Mouse (Mus musculus): ENCODE measurements around the gene Wipf1. TPM values are rescaled to one million over a fixed set of nuclear protein-coding genes. Genes with fewer than 3 reads are reported as not detected.
A peak's percentile ranks its signal among the peaks of the same experiment; 100 is the strongest.
"Not testable (repeated sequence)": the region's sequence is repeated elsewhere in the genome, so short reads cannot be mapped to it uniquely, and the experiment has no call there.

Gene Wipf1
- polyA plus RNA-seq, 1 experiment from 2014 or later, result 6.9 TPM

- Histone ChIP-seq H3K9me3 (no peaks in the 10 kb centered on the region), H3K27me3 (replicated peaks) (no peaks in the 10 kb centered on the region), H3K4me1 (peaks cover 13% of the 10 kb centered on the region), H3K9ac (no peak overlapping the region), H3K4me3 (replicated peaks) (no peak overlapping the region), H3K27ac (no peak overlapping the region), H3K4me2 (no peak overlapping the region), H3K36me3 (no peaks in the 10 kb centered on the region)
- ATAC-seq (ENCODE audit: insufficient read depth, low FRiP score, low read depth), result no peak
- 66% methylated on average over 5 of the region's 5 CpGs for WGBS
These were observed 10.6 kb downstream of the Wipf1 start for GRCm38 (mm10) chr2:73518966-73519365.

GRCm38 (mm10) chr2:73518311-73518710 lies 11.2 kb downstream of the Wipf1 start:
- WGBS, result 87% methylated on average over 2 of the region's 2 CpGs
- Histone ChIP-seq H3K27me3 (replicated peaks) (no peaks in the 10 kb centered on the region), H3K27ac (no peak overlapping the region), H3K36me3 (no peaks in the 10 kb centered on the region), H3K4me1 (peaks cover 11% of the 10 kb centered on the region), H3K9ac (no peak overlapping the region), H3K9me3 (no peaks in the 10 kb centered on the region), H3K4me2 (no peak overlapping the region), H3K4me3 (replicated peaks) (no peak overlapping the region)
- no peak for ATAC-seq (ENCODE audit: insufficient read depth, low FRiP score, low read depth)

DNA sequence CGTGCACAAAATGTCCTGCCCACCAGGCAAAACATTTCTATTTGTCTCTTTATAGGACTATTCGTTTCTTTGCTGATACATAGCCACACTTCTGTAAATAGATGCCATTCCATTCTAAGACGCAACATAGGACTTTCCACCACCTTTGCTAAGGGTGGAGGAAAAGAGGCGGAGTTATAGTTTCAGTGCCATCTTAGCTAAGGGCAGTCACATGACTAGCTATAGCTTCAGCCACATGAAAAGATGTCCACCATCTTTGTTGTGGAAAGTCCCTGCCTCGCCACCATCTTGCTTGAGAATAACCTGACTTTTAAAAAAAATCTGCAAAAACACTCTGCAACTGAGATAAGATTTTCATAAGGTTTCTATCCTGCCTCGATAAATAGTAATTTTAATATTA lies 15.4 kb downstream of the Wipf1 start:
- 88% methylated on average over 6 of the region's 6 CpGs for WGBS
- Histone ChIP-seq H3K9ac (no peak overlapping the region), H3K36me3 (no peaks in the 10 kb centered on the region), H3K27ac (no peak overlapping the region), H3K4me3 (replicated peaks) (no peak overlapping the region), H3K4me1 (0 out of 2 replicates have a peak, but pooled peaks cover 6% of the 10 kb centered on the region), H3K9me3 (no peaks in the 10 kb centered on the region), H3K27me3 (replicated peaks) (no peaks in the 10 kb centered on the region), H3K4me2 (no peak overlapping the region)
- ATAC-seq (ENCODE audit: insufficient read depth, low FRiP score, low read depth), result no peak

GRCm38 (mm10) chr2:73513204-73513749 lies 16.3 kb downstream of the Wipf1 start:
- H3K27ac ChIP-seq, result no peak overlapping the region
- no peaks in the 10 kb centered on the region for H3K36me3 ChIP-seq
- 0 out of 2 replicates have a peak, but pooled peaks cover 7% of the 10 kb centered on the region for H3K4me1 ChIP-seq
- no peak overlapping the region for H3K4me2 ChIP-seq
- no peak for ATAC-seq (ENCODE audit: insufficient read depth, low FRiP score, low read depth)
- H3K4me3 ChIP-seq (replicated peaks), result no peak overlapping the region
- WGBS, result 77% methylated on average over 2 of the region's 2 CpGs
- H3K27me3 ChIP-seq (replicated peaks), result no peaks in the 10 kb centered on the region
- H3K9me3 ChIP-seq, result no peaks in the 10 kb centered on the region
- no peak overlapping the region for H3K9ac ChIP-seq

DNA sequence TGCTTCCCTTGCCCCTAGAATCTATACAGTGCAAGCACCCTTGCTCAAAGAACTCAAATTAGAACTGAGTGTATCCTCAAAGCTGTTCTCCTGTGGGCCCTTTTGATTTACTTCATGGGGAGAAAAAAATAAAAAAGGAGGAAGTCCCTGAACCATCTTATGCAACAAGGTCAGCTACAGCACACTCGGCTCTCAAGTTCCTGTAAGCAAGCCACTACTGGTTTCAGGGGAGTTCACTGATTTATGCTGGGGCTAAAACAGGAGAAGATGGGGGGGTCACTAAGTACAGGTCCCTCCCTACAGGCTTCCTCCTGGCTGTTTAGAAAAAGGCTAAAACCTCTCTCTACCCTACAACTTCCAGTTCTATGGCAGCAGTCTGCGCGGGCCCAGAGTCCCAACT lies 17.5 kb downstream of the Wipf1 start:
- H3K27me3 ChIP-seq (replicated peaks), result no peaks in the 10 kb centered on the region
- H3K27ac ChIP-seq, result no peak overlapping the region; the same call in 1 of the 2 replicates
- H3K9ac ChIP-seq, result no peak overlapping the region
- no peak overlapping the region for H3K4me3 ChIP-seq (replicated peaks)
- no peaks in the 10 kb centered on the region for H3K36me3 ChIP-seq
- no peak for ATAC-seq (ENCODE audit: insufficient read depth, low FRiP score, low read depth)
- 0 out of 2 replicates have a peak, but pooled peaks cover 7% of the 10 kb centered on the region for H3K4me1 ChIP-seq
- H3K4me2 ChIP-seq, result no peak overlapping the region
- 71% methylated on average over 3 of the region's 3 CpGs for WGBS
- H3K9me3 ChIP-seq, result no peaks in the 10 kb centered on the region

- 0 out of 2 replicates have a peak, but pooled peaks cover 7% of the 10 kb centered on the region for H3K4me1 ChIP-seq
- no peak overlapping the region for H3K9ac ChIP-seq
- no peak for ATAC-seq (ENCODE audit: insufficient read depth, low FRiP score, low read depth)
- H3K4me2 ChIP-seq, result no peak overlapping the region
- no peak overlapping the region for H3K4me3 ChIP-seq (replicated peaks)
- no peaks in the 10 kb centered on the region for H3K36me3 ChIP-seq
- H3K27ac ChIP-seq, result no peak overlapping the region
- H3K9me3 ChIP-seq, result no peaks in the 10 kb centered on the region
- WGBS, result 72% methylated on average over 7 of the region's 7 CpGs
- no peaks in the 10 kb centered on the region for H3K27me3 ChIP-seq (replicated peaks)
These were observed 18.7 kb downstream of the Wipf1 start for GRCm38 (mm10) chr2:73510731-73511360.

GRCm38 (mm10) chr2:73510025-73510288 lies 19.6 kb downstream of the Wipf1 start:
- H3K9ac ChIP-seq, result no peak overlapping the region
- no peaks in the 10 kb centered on the region for H3K36me3 ChIP-seq
- H3K4me2 ChIP-seq, result no peak overlapping the region
- H3K9me3 ChIP-seq, result no peaks in the 10 kb centered on the region
- 0 out of 2 replicates have a peak overlapping the region, but pooled peaks have one; percentile 7 for H3K27ac ChIP-seq
- no peaks in the 10 kb centered on the region for H3K27me3 ChIP-seq (replicated peaks)
- 0 out of 2 replicates have a peak, but pooled peaks cover 7% of the 10 kb centered on the region for H3K4me1 ChIP-seq
- no peak for ATAC-seq (ENCODE audit: insufficient read depth, low FRiP score, low read depth)
- WGBS, result 79% methylated on average over 3 of the region's 3 CpGs
- no peak overlapping the region for H3K4me3 ChIP-seq (replicated peaks)

DNA sequence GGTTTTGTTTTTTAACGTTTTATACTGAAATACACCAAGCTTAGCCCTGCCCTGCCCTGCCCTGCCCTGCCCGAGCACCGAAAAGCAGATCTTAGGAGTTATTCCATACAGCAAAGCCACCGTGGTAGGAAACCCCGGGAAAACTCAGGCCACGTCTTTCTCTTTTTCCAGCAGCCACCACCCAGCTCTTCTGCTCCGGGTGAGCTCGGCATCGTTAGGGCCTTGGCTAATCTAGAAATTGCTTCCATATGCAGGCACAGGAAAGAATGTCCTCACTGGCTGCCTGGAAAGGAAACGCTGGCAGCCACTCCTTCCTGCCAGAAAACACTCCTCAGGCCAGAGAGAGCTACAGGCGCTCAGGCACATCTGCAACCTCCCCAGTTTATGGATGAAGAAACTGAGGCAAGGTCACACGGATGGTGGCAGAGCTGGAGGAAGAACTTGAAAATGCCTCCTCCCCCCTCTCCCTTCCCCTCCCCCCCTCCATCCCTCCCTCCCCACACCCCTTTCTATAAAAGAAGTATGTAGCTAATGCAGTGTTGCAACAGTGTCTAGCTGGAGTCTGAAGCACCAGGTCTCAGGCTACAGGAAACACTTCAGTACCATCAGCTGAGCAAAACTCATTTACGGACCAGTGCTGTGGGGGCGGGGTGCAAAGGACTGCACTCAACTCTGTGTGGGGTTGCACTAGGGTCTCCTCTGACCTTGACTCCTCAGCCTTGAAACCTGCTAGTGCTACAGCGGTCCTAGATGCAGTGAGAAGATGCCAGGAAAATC lies 20.1 kb downstream of the Wipf1 start:
- ATAC-seq (ENCODE audit: insufficient read depth, low FRiP score, low read depth), result no peak
- H3K4me2 ChIP-seq, result no peak overlapping the region
- H3K27me3 ChIP-seq (replicated peaks), result no peaks in the 10 kb centered on the region
- no peak overlapping the region for H3K9ac ChIP-seq
- no peaks in the 10 kb centered on the region for H3K36me3 ChIP-seq
- peak overlapping the region; percentile 48; the same call in 1 of the 2 replicates for H3K27ac ChIP-seq
- 59% methylated on average over 15 of the region's 15 CpGs for WGBS
- H3K4me1 ChIP-seq, result 0 out of 2 replicates have a peak, but pooled peaks cover 7% of the 10 kb centered on the region
- no peak overlapping the region for H3K4me3 ChIP-seq (replicated peaks)
- no peaks in the 10 kb centered on the region for H3K9me3 ChIP-seq

DNA sequence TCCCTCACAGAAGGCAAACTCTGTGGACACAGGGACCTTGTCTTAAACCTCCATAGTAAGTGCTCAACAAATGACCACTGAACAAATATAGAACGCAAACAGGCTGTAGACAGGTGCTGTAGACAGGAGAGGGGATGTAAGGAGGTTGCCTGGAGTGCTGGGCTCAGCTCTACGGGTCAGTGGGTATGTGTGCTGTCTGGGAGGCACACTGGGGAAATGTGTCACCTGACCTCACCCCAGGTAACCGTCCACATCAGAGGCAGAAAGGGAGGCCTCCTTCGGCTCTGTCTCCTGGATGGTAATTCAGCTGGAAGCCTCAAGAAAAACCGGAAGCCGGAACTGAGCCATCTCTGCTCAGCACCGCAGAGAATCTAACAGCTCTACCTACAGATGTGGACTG lies 21.6 kb downstream of the Wipf1 start:
- Histone ChIP-seq H3K36me3 (no peaks in the 10 kb centered on the region), H3K9me3 (no peaks in the 10 kb centered on the region), H3K4me2 (no peak overlapping the region), H3K4me3 (replicated peaks) (no peak overlapping the region), H3K9ac (no peak overlapping the region), H3K27me3 (replicated peaks) (no peaks in the 10 kb centered on the region), H3K27ac (no peak overlapping the region), H3K4me1 (peaks cover 13% of the 10 kb centered on the region; the same call in 1 of the 2 replicates)
- 73% methylated on average over 7 of the region's 7 CpGs for WGBS
- no peak for ATAC-seq (ENCODE audit: insufficient read depth, low FRiP score, low read depth)

- not testable (repeated sequence) for H3K4me2 ChIP-seq; H3K9me3 ChIP-seq; H3K27ac ChIP-seq; H3K36me3 ChIP-seq; H3K9ac ChIP-seq; H3K27me3 ChIP-seq (replicated peaks); H3K4me3 ChIP-seq (replicated peaks); ATAC-seq (ENCODE audit: insufficient read depth, low FRiP score, low read depth)
- 89% methylated on average over 4 of the region's 4 CpGs for WGBS
- H3K4me1 ChIP-seq, result peaks cover 13% of the 10 kb centered on the region; the same call in 1 of the 2 replicates
These were observed 23.2 kb downstream of the Wipf1 start for GRCm38 (mm10) chr2:73506337-73506736.

DNA sequence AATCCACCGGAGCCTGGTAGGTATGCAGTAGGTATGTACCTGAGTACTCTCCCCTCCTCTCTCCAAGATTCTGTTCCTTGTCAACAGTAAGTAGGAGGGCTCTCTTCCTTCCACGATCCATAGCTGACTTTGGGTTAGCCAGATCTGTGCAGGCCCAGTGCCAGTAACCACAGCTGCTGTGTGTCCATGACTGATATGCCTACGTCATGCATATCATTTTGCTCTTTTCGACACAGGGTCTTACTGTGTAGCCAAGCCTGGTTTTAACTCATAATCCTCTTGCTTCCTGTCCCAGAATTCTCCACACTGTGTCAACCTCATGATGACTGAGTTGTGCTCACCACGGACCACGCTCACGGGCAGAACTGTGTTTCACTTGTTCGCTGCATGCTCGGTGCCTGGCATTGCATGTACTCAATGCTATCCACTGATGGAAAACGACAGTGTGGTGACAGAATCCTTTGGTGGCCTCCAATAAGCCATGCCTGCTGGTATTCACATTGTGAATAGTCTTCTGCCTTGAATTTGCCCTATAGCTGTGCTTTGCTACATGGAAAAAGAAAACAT lies 26.6 kb downstream of the Wipf1 start:
- H3K9ac ChIP-seq, result no peak overlapping the region
- H3K9me3 ChIP-seq, result no peaks in the 10 kb centered on the region
- H3K4me3 ChIP-seq (replicated peaks), result no peak overlapping the region
- no peaks in the 10 kb centered on the region for H3K36me3 ChIP-seq
- H3K4me2 ChIP-seq, result no peak overlapping the region
- no peaks in the 10 kb centered on the region for H3K27me3 ChIP-seq (replicated peaks)
- ATAC-seq (ENCODE audit: insufficient read depth, low FRiP score, low read depth), result peak; percentile 77; the same call in 1 of the 2 replicates
- 64% methylated on average over 10 of the region's 10 CpGs for WGBS
- H3K4me1 ChIP-seq, result peaks cover 6% of the 10 kb centered on the region; the same call in 1 of the 2 replicates
- H3K27ac ChIP-seq, result no peak overlapping the region

DNA sequence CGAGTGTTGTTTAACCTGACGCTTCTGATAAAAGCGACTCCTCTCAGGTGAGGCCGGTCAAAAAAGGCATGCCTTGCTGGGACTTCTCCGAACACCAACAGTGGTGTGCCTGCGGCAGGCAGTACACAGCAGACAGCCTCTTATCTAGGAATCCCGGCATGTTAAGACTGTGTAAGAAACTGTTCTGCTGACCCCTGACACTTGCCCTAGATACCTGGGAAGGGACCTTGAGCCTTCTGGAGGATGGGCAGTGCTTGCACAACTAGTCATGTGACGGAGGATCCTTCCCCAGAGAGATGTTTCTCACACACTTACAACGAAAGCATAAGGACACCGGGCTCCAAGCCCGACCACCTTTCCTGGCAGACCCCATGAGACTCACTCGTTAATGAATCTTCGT lies 28.7 kb downstream of the Wipf1 start:
- Histone ChIP-seq H3K4me2 (no peak overlapping the region), H3K27ac (no peak overlapping the region), H3K9ac (no peak overlapping the region), H3K27me3 (replicated peaks) (no peaks in the 10 kb centered on the region), H3K4me3 (replicated peaks) (no peak overlapping the region), H3K4me1 (peaks cover 12% of the 10 kb centered on the region; the same call in 1 of the 2 replicates), H3K9me3 (no peaks in the 10 kb centered on the region), H3K36me3 (no peaks in the 10 kb centered on the region)
- 60% methylated on average over 13 of the region's 13 CpGs for WGBS
- ATAC-seq (ENCODE audit: insufficient read depth, low FRiP score, low read depth), result no peak
